Mouse (Mus musculus): ENCODE data around the gene Vamp4. TPM values are rescaled to one million over a fixed set of nuclear protein-coding genes. Genes with fewer than 3 reads are reported as not detected.

Vamp4 gene
- polyA plus RNA-seq, 1 experiment from 2014 or later, result 35.8 TPM

DNA sequence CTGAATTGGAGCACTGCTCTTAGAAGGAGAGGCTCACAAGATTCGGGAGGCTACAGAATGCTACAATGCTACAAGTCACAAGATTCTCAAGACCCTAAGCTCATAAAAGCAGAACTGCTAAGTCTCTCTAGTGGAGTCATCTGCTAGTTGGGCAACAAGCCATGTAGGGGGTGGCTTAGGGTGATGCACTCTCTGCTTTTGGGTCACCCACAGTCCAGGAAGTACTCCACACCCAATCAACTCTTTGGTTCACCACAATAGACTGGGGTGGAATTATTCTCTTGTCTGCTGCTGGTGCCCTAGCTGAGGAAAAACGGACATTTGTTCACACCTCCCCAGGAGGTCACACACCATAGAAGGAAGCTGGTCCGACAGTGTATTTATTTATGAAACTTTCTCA, 5.3 kb upstream of the Vamp4 start:
- H3K36me3 ChIP-seq (ENCODE audit: control insufficient read depth, insufficient read depth, low read length), result no peaks in the 10 kb centered on the region
- no peak for ATAC-seq (ENCODE audit: insufficient number of reproducible peaks, insufficient read depth, low FRiP score, low read depth)
- WGBS, result 38% methylated on average over 3 of the region's 3 CpGs
- no peak overlapping the region for H3K4me3 ChIP-seq (ENCODE audit: control insufficient read depth in 1 of 2, insufficient read depth in 1 of 2, low read depth in 1 of 2, low read length in 2 of 2)
- H3K9me3 ChIP-seq (ENCODE audit: control insufficient read depth, low read length), result no peaks in the 10 kb centered on the region
- H3K9ac ChIP-seq (ENCODE audit: low read length), result no peak overlapping the region
- no peak overlapping the region for H3K4me2 ChIP-seq (ENCODE audit: low read length)
- H3K27ac ChIP-seq (replicated peaks in 1 of 2; ENCODE audit: control insufficient read depth in 1 of 2, insufficient read depth in 1 of 2, low read depth in 2 of 2, low read length in 2 of 2), result no peak overlapping the region
- H3K27me3 ChIP-seq (ENCODE audit: control insufficient read depth, insufficient read depth, low read length), result no peaks in the 10 kb centered on the region
- peaks cover 0 to 2% of the 10 kb centered on the region in 2 experiments; a peak in 2 of 4 replicates for H3K4me1 ChIP-seq (ENCODE audit: control insufficient read depth in 2 of 2, insufficient read depth in 2 of 2, low read length in 2 of 2)

GRCm38 (mm10) chr1:162567351-162567750, 3.0 kb upstream of the Vamp4 start:
- H3K9ac ChIP-seq (ENCODE audit: low read length), result no peak overlapping the region
- 55% methylated on average over 3 of the region's 3 CpGs for WGBS

GRCm38 (mm10) chr1:162570931-162571601, 751 bp downstream of the Vamp4 start:
- Histone ChIP-seq H3K27me3 (ENCODE audit: control insufficient read depth, insufficient read depth, low read length) (no peaks in the 10 kb centered on the region), H3K27ac (replicated peaks in 1 of 2; ENCODE audit: control insufficient read depth in 1 of 2, insufficient read depth in 1 of 2, low read depth in 2 of 2, low read length in 2 of 2) (peak overlapping the region; percentile 57 to 89), H3K4me2 (ENCODE audit: low read length) (peak overlapping the region; percentile 71), H3K9ac (ENCODE audit: low read length) (peak overlapping the region; percentile 87), H3K9me3 (ENCODE audit: control insufficient read depth, low read length) (0 out of 2 replicates have a peak, but pooled peaks cover 4% of the 10 kb centered on the region), H3K4me3 (ENCODE audit: control insufficient read depth in 1 of 2, insufficient read depth in 1 of 2, low read depth in 1 of 2, low read length in 2 of 2) (peak overlapping the region; percentile 83 to 84), H3K36me3 (ENCODE audit: control insufficient read depth, insufficient read depth, low read length) (peaks cover 16% of the 10 kb centered on the region), H3K4me1 (ENCODE audit: control insufficient read depth in 2 of 2, insufficient read depth in 2 of 2, low read length in 2 of 2) (peaks cover 0 to 11% of the 10 kb centered on the region in 2 experiments; a peak in 3 of 4 replicates)
- ATAC-seq (ENCODE audit: insufficient number of reproducible peaks, insufficient read depth, low FRiP score, low read depth), result no peak; the same call in 1 of the 2 replicates
- WGBS, result under 1% methylated on average over 46 of the region's 46 CpGs

More at GRCm38 (mm10) chr1:162567351-162567750, 3.0 kb upstream of the Vamp4 start:
- no peaks in the 10 kb centered on the region for H3K36me3 ChIP-seq (ENCODE audit: control insufficient read depth, insufficient read depth, low read length)
- H3K27me3 ChIP-seq (ENCODE audit: control insufficient read depth, insufficient read depth, low read length), result no peaks in the 10 kb centered on the region
- no peaks in the 10 kb centered on the region for H3K9me3 ChIP-seq (ENCODE audit: control insufficient read depth, low read length)
- no peak overlapping the region for H3K27ac ChIP-seq (replicated peaks in 1 of 2; ENCODE audit: control insufficient read depth in 1 of 2, insufficient read depth in 1 of 2, low read depth in 2 of 2, low read length in 2 of 2)
- no peak overlapping the region for H3K4me3 ChIP-seq (ENCODE audit: control insufficient read depth in 1 of 2, insufficient read depth in 1 of 2, low read depth in 1 of 2, low read length in 2 of 2)
- no peak overlapping the region for H3K4me2 ChIP-seq (ENCODE audit: low read length)
- H3K4me1 ChIP-seq (ENCODE audit: control insufficient read depth in 2 of 2, insufficient read depth in 2 of 2, low read length in 2 of 2), result peaks cover 0 to 7% of the 10 kb centered on the region in 2 experiments; a peak in 3 of 4 replicates
- no peak for ATAC-seq (ENCODE audit: insufficient number of reproducible peaks, insufficient read depth, low FRiP score, low read depth)

DNA sequence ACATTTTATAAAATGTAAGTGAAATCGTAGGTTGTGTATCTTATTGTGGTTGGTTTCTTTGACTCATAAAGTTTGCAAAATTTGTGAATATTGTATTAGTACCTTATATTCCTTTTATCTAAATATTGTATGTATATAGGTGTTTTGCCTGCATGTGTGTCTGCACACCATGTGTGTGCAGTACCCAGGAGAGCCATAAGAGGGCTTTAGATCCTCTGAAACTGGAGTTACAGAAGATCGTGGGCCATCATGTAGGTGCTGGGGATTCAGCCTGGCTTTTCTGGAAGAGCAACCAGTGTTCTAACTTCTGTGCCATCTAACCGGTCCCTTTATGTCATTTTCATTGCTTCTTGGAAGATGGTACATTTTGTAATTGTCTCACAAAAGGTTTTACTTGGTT, 4.8 kb downstream of the Vamp4 start:
- 0 out of 2 replicates have a peak, but pooled peaks cover 4% of the 10 kb centered on the region for H3K9me3 ChIP-seq (ENCODE audit: control insufficient read depth, low read length)
- WGBS, result 95% methylated on average over 3 of the region's 3 CpGs
- no peak for ATAC-seq (ENCODE audit: insufficient number of reproducible peaks, insufficient read depth, low FRiP score, low read depth)
- no peak overlapping the region for H3K4me3 ChIP-seq (ENCODE audit: control insufficient read depth in 1 of 2, insufficient read depth in 1 of 2, low read depth in 1 of 2, low read length in 2 of 2)
- H3K4me1 ChIP-seq (ENCODE audit: control insufficient read depth in 2 of 2, insufficient read depth in 2 of 2, low read length in 2 of 2), result peaks cover 0 to 9% of the 10 kb centered on the region in 2 experiments; a peak in 2 of 4 replicates
- peaks cover 42% of the 10 kb centered on the region for H3K36me3 ChIP-seq (ENCODE audit: control insufficient read depth, insufficient read depth, low read length)
- no peak overlapping the region for H3K9ac ChIP-seq (ENCODE audit: low read length)
- H3K27ac ChIP-seq (replicated peaks in 1 of 2; ENCODE audit: control insufficient read depth in 1 of 2, insufficient read depth in 1 of 2, low read depth in 2 of 2, low read length in 2 of 2), result no peak overlapping the region
- H3K4me2 ChIP-seq (ENCODE audit: low read length), result no peak overlapping the region
- H3K27me3 ChIP-seq (ENCODE audit: control insufficient read depth, insufficient read depth, low read length), result no peaks in the 10 kb centered on the region

- no peak for ATAC-seq (ENCODE audit: insufficient number of reproducible peaks, insufficient read depth, low FRiP score, low read depth)
- Histone ChIP-seq H3K27ac (replicated peaks in 1 of 2; ENCODE audit: control insufficient read depth in 1 of 2, insufficient read depth in 1 of 2, low read depth in 2 of 2, low read length in 2 of 2) (no peak overlapping the region), H3K36me3 (ENCODE audit: control insufficient read depth, insufficient read depth, low read length) (peaks cover 63% of the 10 kb centered on the region), H3K9ac (ENCODE audit: low read length) (no peak overlapping the region), H3K9me3 (ENCODE audit: control insufficient read depth, low read length) (no peaks in the 10 kb centered on the region), H3K4me1 (ENCODE audit: control insufficient read depth in 2 of 2, insufficient read depth in 2 of 2, low read length in 2 of 2) (no peaks in the 10 kb centered on the region), H3K27me3 (ENCODE audit: control insufficient read depth, insufficient read depth, low read length) (no peaks in the 10 kb centered on the region), H3K4me3 (ENCODE audit: control insufficient read depth in 1 of 2, insufficient read depth in 1 of 2, low read depth in 1 of 2, low read length in 2 of 2) (no peak overlapping the region), H3K4me2 (ENCODE audit: low read length) (no peak overlapping the region)
- WGBS, result 86% methylated on average over 2 of the region's 2 CpGs
Observed at GRCm38 (mm10) chr1:162582884-162583283, 12.6 kb downstream of the Vamp4 start.

GRCm38 (mm10) chr1:162586282-162586681, 16.0 kb downstream of the Vamp4 start:
- H3K9me3 ChIP-seq (ENCODE audit: control insufficient read depth, low read length), result no peaks in the 10 kb centered on the region
- no peak overlapping the region for H3K4me2 ChIP-seq (ENCODE audit: low read length)
- H3K9ac ChIP-seq (ENCODE audit: low read length), result no peak overlapping the region
- no peak for ATAC-seq (ENCODE audit: insufficient number of reproducible peaks, insufficient read depth, low FRiP score, low read depth)
- no peaks in the 10 kb centered on the region for H3K27me3 ChIP-seq (ENCODE audit: control insufficient read depth, insufficient read depth, low read length)
- WGBS, result 81% methylated on average over 4 of the region's 4 CpGs
- no peak overlapping the region for H3K27ac ChIP-seq (replicated peaks in 1 of 2; ENCODE audit: control insufficient read depth in 1 of 2, insufficient read depth in 1 of 2, low read depth in 2 of 2, low read length in 2 of 2)
- no peak overlapping the region for H3K4me3 ChIP-seq (ENCODE audit: control insufficient read depth in 1 of 2, insufficient read depth in 1 of 2, low read depth in 1 of 2, low read length in 2 of 2)
- H3K36me3 ChIP-seq (ENCODE audit: control insufficient read depth, insufficient read depth, low read length), result peaks cover 41% of the 10 kb centered on the region
- peaks cover 0 to 2% of the 10 kb centered on the region in 2 experiments; a peak in 2 of 4 replicates for H3K4me1 ChIP-seq (ENCODE audit: control insufficient read depth in 2 of 2, insufficient read depth in 2 of 2, low read length in 2 of 2)

DNA sequence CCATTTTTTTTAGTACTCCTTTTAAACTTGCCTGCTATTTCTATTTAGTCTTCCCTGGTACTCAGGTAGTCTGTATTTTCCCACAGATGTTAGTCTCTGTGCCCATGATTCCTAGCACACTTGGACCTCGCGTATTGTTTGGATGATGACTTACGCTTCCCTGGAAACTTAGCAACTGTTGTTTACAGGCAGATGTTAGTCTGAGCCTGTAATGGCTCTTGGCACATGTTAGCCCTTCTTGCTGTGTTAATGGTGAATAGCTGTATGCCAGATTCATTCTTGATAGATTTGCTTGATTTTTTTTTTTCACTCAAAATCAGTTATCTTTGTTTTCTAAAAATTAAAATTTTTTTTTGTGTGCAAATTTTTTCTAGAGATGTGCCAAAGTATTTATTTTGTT, 18.3 kb downstream of the Vamp4 start:
- H3K27me3 ChIP-seq (ENCODE audit: control insufficient read depth, insufficient read depth, low read length), result no peaks in the 10 kb centered on the region
- WGBS, result 85% methylated on average over 3 of the region's 3 CpGs
- H3K9me3 ChIP-seq (ENCODE audit: control insufficient read depth, low read length), result no peaks in the 10 kb centered on the region
- no peak overlapping the region for H3K4me3 ChIP-seq (ENCODE audit: control insufficient read depth in 1 of 2, insufficient read depth in 1 of 2, low read depth in 1 of 2, low read length in 2 of 2)
- no peak overlapping the region for H3K4me2 ChIP-seq (ENCODE audit: low read length)
- H3K4me1 ChIP-seq (ENCODE audit: control insufficient read depth in 2 of 2, insufficient read depth in 2 of 2, low read length in 2 of 2), result peaks cover 0 to 2% of the 10 kb centered on the region in 2 experiments; a peak in 2 of 4 replicates
- ATAC-seq (ENCODE audit: insufficient number of reproducible peaks, insufficient read depth, low FRiP score, low read depth), result no peak
- H3K27ac ChIP-seq (replicated peaks in 1 of 2; ENCODE audit: control insufficient read depth in 1 of 2, insufficient read depth in 1 of 2, low read depth in 2 of 2, low read length in 2 of 2), result no peak overlapping the region
- H3K36me3 ChIP-seq (ENCODE audit: control insufficient read depth, insufficient read depth, low read length), result peaks cover 31% of the 10 kb centered on the region
- no peak overlapping the region for H3K9ac ChIP-seq (ENCODE audit: low read length)
